Mouse (Mus musculus): ENCODE data around the gene Misp.

GRCm38 (mm10) chr10:79803716-79804323 lies 17.0 kb upstream of the Misp start:
- TF ChIP-seq CTCF (IDR thresholded peaks at IDR 0.05; ENCODE audit: borderline replicate concordance, insufficient read depth, low read length) (no peak), POLR2A (IDR thresholded peaks at IDR 0.05; ENCODE audit: low read depth, low read length) (no peak)

Measured in embryonic fibroblast, embryonic 13.5 days (primary cell).